Mouse (Mus musculus) ES-Bruce4 (cell line): ENCODE results near the gene Gm29776. TPM values are rescaled to one million over a fixed set of nuclear protein-coding genes. Genes with fewer than 3 reads are reported as not detected.
A peak's percentile ranks its signal among the peaks of the same experiment; 100 is the strongest.

ENCODE experiments used
- H3K27ac ChIP-seq: 2 replicates; pipeline ENCODE4 v1.5.1; 2012; ENCODE audit warnings: low read length, inconsistent platforms; ENCODE audit not compliant: insufficient read depth
- H3K27me3 ChIP-seq: 2 replicates; pipeline ENCODE4 v1.6.1; 2012; ENCODE audit warnings: mild to moderate bottlenecking, low read length, inconsistent platforms; ENCODE audit not compliant: control insufficient read depth, poor library complexity, insufficient read depth, severe bottlenecking
- H3K36me3 ChIP-seq: 2 replicates; pipeline ENCODE4 v1.6.1; 2012; ENCODE audit warnings: inconsistent platforms, mild to moderate bottlenecking, low read length, moderate library complexity; ENCODE audit not compliant: control insufficient read depth, poor library complexity, insufficient read depth, severe bottlenecking
- H3K4me1 ChIP-seq: one replicate; pipeline ENCODE4 v1.8.1; 2011; ENCODE audit warnings: low read length; ENCODE audit not compliant: control insufficient read depth, insufficient read depth
- H3K4me3 ChIP-seq: 2 replicates; pipeline ENCODE4 v1.5.1; 2011; ENCODE audit warnings: low read depth, mild to moderate bottlenecking, low read length
- H3K9ac ChIP-seq: 2 replicates; pipeline ENCODE4 v1.6.1; 2012; ENCODE audit warnings: low read depth, mild to moderate bottlenecking, inconsistent platforms; ENCODE audit not compliant: poor library complexity, severe bottlenecking
- H3K9me3 ChIP-seq: replicated peaks from 2 replicates; pipeline ENCODE4 v1.6.1; 2012; ENCODE audit warnings: mild to moderate bottlenecking, low read length, inconsistent platforms; ENCODE audit not compliant: control insufficient read depth, poor library complexity, insufficient read depth, severe bottlenecking
- CTCF ChIP-seq: IDR thresholded peaks from one replicate; pipeline ENCODE4 v1.8.1; 2011; ENCODE audit warnings: low read depth, low read length
- EP300 ChIP-seq: IDR thresholded peaks from 2 replicates; pipeline ENCODE4 v1.6.1; 2011; ENCODE audit warnings: low read depth, low read length; ENCODE audit not compliant: insufficient read depth
- POLR2A ChIP-seq: IDR thresholded peaks from one replicate; pipeline ENCODE4 v1.8.1; 2011; ENCODE audit warnings: low read length; ENCODE audit not compliant: insufficient read depth
- polyA plus RNA-seq: library from polyadenylated mRNA; stranded (reverse); fragments of >200 nt; gene quantifications from 2 replicates; pipeline ENCODE4 v1.2.4, GENCODE M21; 2011; ENCODE audit warnings: low read depth; ENCODE audit not compliant: missing spikeins, insufficient read depth, insufficient read length

Gene Gm29776
- polyA plus RNA-seq, 1 experiment, result 0.42 TPM

GRCm38 (mm10) chr14:54653496-54653895, 45.1 kb downstream of the Gm29776 start:
- no peaks in the 10 kb centered on the region for H3K9me3 ChIP-seq
- peak overlapping the region; percentile 63 for H3K27ac ChIP-seq
- H3K4me1 ChIP-seq, result peaks cover 3% of the 10 kb centered on the region
- no peaks in the 10 kb centered on the region for H3K27me3 ChIP-seq
- peak; percentile 54 for TF ChIP-seq POLR2A
- TF ChIP-seq EP300, result 0 out of 2 replicates have a peak, but pooled peaks have one; percentile 27
- TF ChIP-seq CTCF, result no peak
- peak overlapping the region; percentile 100 for H3K4me3 ChIP-seq
- peak overlapping the region; percentile 99 for H3K9ac ChIP-seq
- peaks cover 42% of the 10 kb centered on the region for H3K36me3 ChIP-seq

DNA sequence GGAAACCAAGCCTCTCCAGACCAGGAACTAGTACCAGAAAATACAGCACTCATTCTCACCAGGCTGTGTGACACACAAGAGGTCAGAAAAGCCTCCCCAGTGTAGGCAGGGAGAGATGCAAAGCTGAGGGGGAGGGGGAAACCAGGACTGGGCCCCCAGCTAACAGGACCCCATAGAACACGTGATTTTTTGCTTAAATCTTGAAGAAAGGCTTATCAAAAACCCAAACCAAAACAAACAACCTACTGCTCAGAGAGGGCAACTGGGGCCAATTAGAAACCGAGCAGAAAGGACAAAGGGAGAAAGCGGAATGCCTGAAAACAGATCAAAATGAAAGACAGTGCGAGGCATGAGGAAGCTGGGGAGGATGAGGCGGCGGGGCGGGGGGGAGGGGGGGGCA, 45.8 kb downstream of the Gm29776 start:
- H3K4me3 ChIP-seq, result peak overlapping the region; percentile 100
- no peaks in the 10 kb centered on the region for H3K9me3 ChIP-seq
- peaks cover 48% of the 10 kb centered on the region for H3K36me3 ChIP-seq
- peaks cover 3% of the 10 kb centered on the region for H3K4me1 ChIP-seq
- no peaks in the 10 kb centered on the region for H3K27me3 ChIP-seq
- H3K27ac ChIP-seq, result 0 out of 2 replicates have a peak overlapping the region, but pooled peaks have one; percentile 26
- TF ChIP-seq CTCF, result no peak
- H3K9ac ChIP-seq, result peak overlapping the region; percentile 99

DNA sequence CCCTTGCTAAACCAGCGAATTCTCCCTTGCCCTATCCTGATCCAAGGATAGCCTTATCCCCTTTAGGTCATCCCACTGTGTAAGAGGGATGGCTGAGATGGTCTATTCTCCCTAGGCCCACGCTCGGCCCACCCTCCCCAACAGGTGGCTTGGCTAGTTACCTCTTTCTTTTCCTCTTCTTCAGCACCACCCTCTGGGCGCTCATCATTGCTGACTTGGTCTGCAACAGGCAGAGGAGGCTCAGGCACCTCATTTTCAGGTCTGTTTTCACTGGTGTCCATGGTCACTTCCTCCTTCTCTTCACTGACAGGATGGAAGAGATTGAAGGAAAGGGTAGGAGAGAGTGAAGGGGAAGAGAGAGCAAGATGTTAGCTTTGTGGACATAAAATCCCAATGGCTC, 47.1 kb downstream of the Gm29776 start:
- no peak for TF ChIP-seq EP300
- no peak for TF ChIP-seq CTCF
- TF ChIP-seq POLR2A, result no peak
- peak overlapping the region; percentile 50 for H3K27ac ChIP-seq
- peaks cover 52% of the 10 kb centered on the region for H3K36me3 ChIP-seq
- no peaks in the 10 kb centered on the region for H3K27me3 ChIP-seq
- peaks cover 3% of the 10 kb centered on the region for H3K4me1 ChIP-seq
- no peak overlapping the region for H3K4me3 ChIP-seq
- no peak overlapping the region for H3K9ac ChIP-seq
- no peaks in the 10 kb centered on the region for H3K9me3 ChIP-seq

DNA sequence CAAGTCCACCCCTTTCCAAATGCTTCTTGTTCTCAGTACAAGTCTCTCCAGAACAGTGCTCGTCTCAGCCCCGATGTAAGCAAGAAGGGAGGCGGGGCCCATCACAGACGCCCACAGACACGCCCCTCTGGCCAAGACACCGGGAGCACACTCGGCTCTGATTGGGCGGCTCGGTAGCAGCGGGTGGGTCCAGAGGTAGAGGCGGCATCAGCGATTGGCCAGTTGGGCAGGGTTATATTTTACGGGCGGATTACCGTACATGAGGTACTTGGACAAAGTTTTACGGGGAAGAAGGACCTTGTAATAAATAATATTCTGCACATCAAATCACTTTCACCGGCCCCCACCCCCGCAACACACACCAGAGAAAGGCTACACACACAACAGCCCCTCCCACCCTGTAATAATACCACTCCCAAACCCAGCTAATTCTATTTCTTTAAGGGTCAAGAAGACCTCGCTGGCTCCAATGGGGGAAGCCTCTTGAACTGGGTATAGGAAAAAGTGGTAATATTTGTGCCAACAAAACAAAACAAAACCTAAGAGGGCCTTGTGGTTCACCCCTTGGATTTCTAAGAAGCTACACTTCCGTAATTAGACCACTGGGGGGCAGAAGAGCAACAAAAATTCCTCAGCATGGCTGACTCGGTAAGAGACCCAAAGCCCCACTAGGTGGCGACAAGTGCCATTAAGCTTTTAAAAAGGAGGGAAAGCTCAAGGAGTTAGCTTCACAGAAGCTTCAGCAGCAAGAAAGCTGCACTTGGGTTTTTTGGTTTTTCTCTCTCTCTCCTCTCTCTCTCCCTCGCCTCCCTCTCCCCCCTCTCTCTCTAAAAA, 47.8 kb downstream of the Gm29776 start:
- H3K9ac ChIP-seq, result no peak overlapping the region

GRCm38 (mm10) chr14:54647900-54648299, 50.7 kb downstream of the Gm29776 start:
- H3K27ac ChIP-seq, result no peak overlapping the region
- no peaks in the 10 kb centered on the region for H3K27me3 ChIP-seq

More for the DNA sequence above, 47.8 kb downstream of the Gm29776 start:
- H3K4me3 ChIP-seq, result no peak overlapping the region
- peaks cover 55% of the 10 kb centered on the region for H3K36me3 ChIP-seq
- no peaks in the 10 kb centered on the region for H3K27me3 ChIP-seq
- no peak for TF ChIP-seq POLR2A
- TF ChIP-seq EP300, result no peak
- TF ChIP-seq CTCF, result peak; percentile 79
- H3K27ac ChIP-seq, result peak overlapping the region; percentile 50; the same call in 1 of the 2 replicates
- no peaks in the 10 kb centered on the region for H3K9me3 ChIP-seq
- peaks cover 3% of the 10 kb centered on the region for H3K4me1 ChIP-seq

GRCm38 (mm10) chr14:54646898-54647636, 51.6 kb downstream of the Gm29776 start:
- H3K4me3 ChIP-seq, result no peak overlapping the region
- TF ChIP-seq CTCF (no peak), POLR2A (no peak), EP300 (no peak)
- H3K9ac ChIP-seq, result no peak overlapping the region
- no peaks in the 10 kb centered on the region for H3K27me3 ChIP-seq
- peaks cover 74% of the 10 kb centered on the region for H3K36me3 ChIP-seq
- H3K27ac ChIP-seq, result no peak overlapping the region
- H3K9me3 ChIP-seq, result no peaks in the 10 kb centered on the region
- no peaks in the 10 kb centered on the region for H3K4me1 ChIP-seq

More at GRCm38 (mm10) chr14:54647900-54648299, 50.7 kb downstream of the Gm29776 start:
- no peaks in the 10 kb centered on the region for H3K9me3 ChIP-seq
- H3K9ac ChIP-seq, result no peak overlapping the region
- H3K36me3 ChIP-seq, result peaks cover 74% of the 10 kb centered on the region
- H3K4me1 ChIP-seq, result no peaks in the 10 kb centered on the region
- no peak overlapping the region for H3K4me3 ChIP-seq
- TF ChIP-seq POLR2A (no peak), EP300 (no peak), CTCF (no peak)
